Mouse (Mus musculus) lung, postnatal 0 days (tissue): ENCODE data around the gene Dhx38.

ENCODE experiments used
- CTCF ChIP-seq: IDR thresholded peaks from 2 replicates; pipeline ENCODE4 v1.5.1; 2016; ENCODE audit warnings: antibody characterized with exemption, mild to moderate bottlenecking
- EP300 ChIP-seq: IDR thresholded peaks from 2 replicates; pipeline ENCODE4 v1.6.1; 2016; ENCODE audit warnings: antibody characterized with exemption, mild to moderate bottlenecking, control low read depth

DNA sequence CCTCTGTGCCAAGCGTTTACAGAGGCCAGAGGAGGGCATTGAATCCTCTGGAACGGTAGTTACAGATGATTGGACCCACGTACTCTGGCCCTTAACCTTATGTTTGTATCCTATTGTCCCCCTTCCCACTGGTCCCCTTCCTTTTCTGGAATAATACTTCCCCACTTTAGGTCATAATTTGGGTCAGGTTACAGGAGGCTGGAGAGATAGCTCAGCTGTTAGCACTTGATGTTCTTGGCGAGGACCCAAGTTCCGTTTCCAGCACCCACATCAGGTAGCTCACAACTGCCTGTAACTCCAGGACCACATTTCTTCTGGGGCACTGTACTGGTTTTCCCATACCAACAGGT lies 43.5 kb upstream of the Dhx38 start:
- TF ChIP-seq CTCF (no peak), EP300 (no peak)
